8 mouse cellular contexts compared by ENCODE assay signal in the genomic region with DNA sequence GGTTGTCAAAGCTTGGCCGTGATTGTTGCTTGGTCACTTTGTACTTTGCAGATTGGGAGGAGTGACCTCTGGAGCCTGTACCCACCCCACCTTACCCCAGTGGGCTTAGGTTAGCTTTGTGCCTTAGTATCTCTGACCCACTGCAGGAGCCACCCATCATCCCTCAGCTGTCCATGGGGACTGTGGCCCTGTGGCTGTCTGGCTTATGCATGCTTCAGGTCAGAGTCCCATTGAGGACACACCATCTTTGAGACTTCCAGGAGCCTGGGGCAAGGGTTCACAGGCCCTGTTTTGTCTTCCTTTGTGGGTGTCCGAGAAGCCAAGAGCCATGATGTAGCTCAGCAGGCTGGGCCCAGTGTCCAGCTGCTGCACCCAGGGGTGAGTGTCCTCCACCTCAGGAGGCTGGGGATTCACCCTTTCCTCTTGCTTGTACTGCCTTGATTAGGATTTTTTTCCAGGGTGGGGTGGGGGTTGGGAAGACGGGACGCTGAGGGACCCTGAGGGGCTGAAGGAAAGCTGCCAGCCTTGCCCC. TPM values are rescaled to one million over a fixed set of nuclear protein-coding genes. Genes with fewer than 3 reads are reported as not detected.
A peak's percentile ranks its signal among the peaks of the same experiment; 100 is the strongest.
DNase-seq lines count a peak whose midpoint lies in the region; ATAC-seq lines count a peak whose summit lies in the region.

No protein-coding gene starts in this region.

- peak overlapping the region; percentile 62 for H3K4me3 ChIP-seq in megakaryocyte, embryonic 14.5 days (replicated peaks)
- H3K4me3 ChIP-seq in limb, embryonic 11.5 days (ENCODE audit: low read depth, low read length), result peak overlapping the region; percentile 71; the same call in 1 of the 2 replicates
- peak overlapping the region; percentile 71 for H3K4me3 ChIP-seq in stomach, embryonic 16.5 days (replicated peaks; ENCODE audit: low read length)

- H3K9me3 ChIP-seq in megakaryocyte, embryonic 14.5 days, result no peaks in the 10 kb centered on the region
- H3K9me3 ChIP-seq in limb, embryonic 11.5 days (ENCODE audit: control insufficient read depth, low read length), result no peaks in the 10 kb centered on the region
- no peaks in the 10 kb centered on the region for H3K9me3 ChIP-seq in stomach, embryonic 16.5 days (replicated peaks; ENCODE audit: control insufficient read depth, low read length)

- DNase-seq in cerebellum, adult 8-10 months, result peak; percentile 45
- no peak for DNase-seq in cerebellum, postnatal 4 days (ENCODE audit: low spot score in 2 of 2)
- DNase-seq in limb, embryonic 11.5 days (ENCODE audit: low spot score), result no peak
- DNase-seq in layer of hippocampus, postnatal 14 days (ENCODE audit: low spot score in 2 of 2), result no peak
- DNase-seq in yolk sac, embryonic 10.5 days (ENCODE audit: low spot score), result no peak

- peaks cover 51% of the 10 kb centered on the region for H3K4me1 ChIP-seq in megakaryocyte, embryonic 14.5 days
- H3K4me1 ChIP-seq in limb, embryonic 11.5 days (ENCODE audit: control insufficient read depth, insufficient read depth, low read length), result peaks cover 5% of the 10 kb centered on the region; the same call in 1 of the 2 replicates
- peaks cover 20% of the 10 kb centered on the region for H3K4me1 ChIP-seq in stomach, embryonic 16.5 days (ENCODE audit: control insufficient read depth, insufficient read depth, low read length)

- no peak overlapping the region for H3K27ac ChIP-seq in limb, embryonic 11.5 days (replicated peaks; ENCODE audit: low read depth, low read length)
- no peak overlapping the region for H3K27ac ChIP-seq in stomach, embryonic 16.5 days (ENCODE audit: low read length)

- no peak for ATAC-seq in megakaryocyte, adult 5-6 weeks (ENCODE audit: poor library complexity, severe bottlenecking)
- no peak for ATAC-seq in limb, embryonic 11.5 days (ENCODE audit: insufficient number of reproducible peaks, low FRiP score, low TSS enrichment, low read depth)
- no peak for ATAC-seq in stomach, embryonic 16.5 days (ENCODE audit: insufficient read depth, low FRiP score)

- H3K36me3 ChIP-seq in megakaryocyte, embryonic 14.5 days (replicated peaks; ENCODE audit: low read length), result no peaks in the 10 kb centered on the region
- H3K36me3 ChIP-seq in limb, embryonic 11.5 days (ENCODE audit: control insufficient read depth, insufficient read depth, low read length), result no peaks in the 10 kb centered on the region
- H3K36me3 ChIP-seq in stomach, embryonic 16.5 days (ENCODE audit: control insufficient read depth, insufficient read depth, low read length), result no peaks in the 10 kb centered on the region

- peaks cover 68% of the 10 kb centered on the region for H3K27me3 ChIP-seq in megakaryocyte, embryonic 14.5 days (replicated peaks)
- peaks cover 7% of the 10 kb centered on the region; the same call in 1 of the 2 replicates for H3K27me3 ChIP-seq in limb, embryonic 11.5 days (ENCODE audit: control insufficient read depth, insufficient read depth, low read length)
- no peaks in the 10 kb centered on the region; the same call in 1 of the 2 replicates for H3K27me3 ChIP-seq in stomach, embryonic 16.5 days (ENCODE audit: control insufficient read depth, insufficient read depth, low read length)

- no peak overlapping the region; the same call in 1 of the 2 replicates for H3K4me2 ChIP-seq in limb, embryonic 11.5 days (ENCODE audit: low read depth, severe bottlenecking)
- H3K4me2 ChIP-seq in stomach, embryonic 16.5 days (ENCODE audit: low read depth, low read length), result peak overlapping the region; percentile 98

- H3K9ac ChIP-seq in limb, embryonic 11.5 days (ENCODE audit: low read length), result no peak overlapping the region
- peak overlapping the region; percentile 90 for H3K9ac ChIP-seq in stomach, embryonic 16.5 days (ENCODE audit: low read length)

- 83% methylated on average over 4 of the region's 4 CpGs for WGBS in limb, embryonic 11.5 days
- WGBS in stomach, embryonic 16.5 days, result 80% methylated on average over 4 of the region's 4 CpGs

RNA-seq across cellular contexts. Expression of a gene that starts 1.5 kb away (rescaled TPM):
- 0.44 and 4.7 TPM in 2 replicates for polyA plus RNA-seq in megakaryocyte, embryonic 14.5 days (2012; ENCODE audit: insufficient read depth, low replicate concordance)
- total RNA-seq in megakaryocyte, adult 5-6 weeks (2015), result 0.55 and 0.71 TPM in 2 replicates
- total RNA-seq in megakaryocyte, adult 5-6 weeks (2017), result 0.26 and 0.45 TPM in 2 replicates
- polyA plus RNA-seq in limb, embryonic 11.5 days (2014; fragmentation: Nextera tagmentation; extraction: Ambion mirVana), result 2.0 and 2.1 TPM in 2 replicates
- polyA plus RNA-seq in stomach, embryonic 16.5 days (2015; fragmentation: Nextera tagmentation; extraction: Ambion mirVana), result 2.5 and 2.8 TPM in 2 replicates
- total RNA-seq in layer of hippocampus, postnatal 14 days (2021), result 10 to 100 TPM; 22.5 to 26.4 TPM

RNA-seq across cellular contexts. Expression of a gene that starts 9.0 kb away (rescaled TPM):
- polyA plus RNA-seq in megakaryocyte, embryonic 14.5 days (2012; ENCODE audit: insufficient read depth, low replicate concordance), result 37.1 and 112 TPM in 2 replicates
- total RNA-seq in megakaryocyte, adult 5-6 weeks (2015), result 130 and 132 TPM in 2 replicates
- 125 and 133 TPM in 2 replicates for total RNA-seq in megakaryocyte, adult 5-6 weeks (2017)
- 145 and 147 TPM in 2 replicates for polyA plus RNA-seq in limb, embryonic 11.5 days (2014; fragmentation: Nextera tagmentation; extraction: Ambion mirVana)
- polyA plus RNA-seq in stomach, embryonic 16.5 days (2015; fragmentation: Nextera tagmentation; extraction: Ambion mirVana), result 132 and 136 TPM in 2 replicates
- 10 to 100 TPM; 65.7 to 79.1 TPM for total RNA-seq in layer of hippocampus, postnatal 14 days (2021)

RNA-seq across cellular contexts. Expression of a gene that starts 26.6 kb away (rescaled TPM):
- polyA plus RNA-seq in megakaryocyte, embryonic 14.5 days (2012; ENCODE audit: insufficient read depth, low replicate concordance), result 45.2 and 94.9 TPM in 2 replicates
- total RNA-seq in megakaryocyte, adult 5-6 weeks (2015), result 5.9 and 6.4 TPM in 2 replicates
- 23.5 and 29.0 TPM in 2 replicates for total RNA-seq in megakaryocyte, adult 5-6 weeks (2017)
- 16.0 and 16.6 TPM in 2 replicates for polyA plus RNA-seq in limb, embryonic 11.5 days (2014; fragmentation: Nextera tagmentation; extraction: Ambion mirVana)
- polyA plus RNA-seq in stomach, embryonic 16.5 days (2015; fragmentation: Nextera tagmentation; extraction: Ambion mirVana), result 23.3 and 23.8 TPM in 2 replicates
- total RNA-seq in layer of hippocampus, postnatal 14 days (2021), result 10 to 100 TPM; 86.7 to 87.7 TPM

RNA-seq across cellular contexts. Expression of a gene that starts 39.0 kb away (rescaled TPM):
- polyA plus RNA-seq in megakaryocyte, embryonic 14.5 days (2012; ENCODE audit: insufficient read depth, low replicate concordance), result 1.2 and 3.2 TPM in 2 replicates
- 0.09 and 0.30 TPM in 2 replicates for total RNA-seq in megakaryocyte, adult 5-6 weeks (2015)
- 0.18 TPM in 1 of 2 replicates, not detected in the other for total RNA-seq in megakaryocyte, adult 5-6 weeks (2017)
- polyA plus RNA-seq in limb, embryonic 11.5 days (2014; fragmentation: Nextera tagmentation; extraction: Ambion mirVana), result 0.55 and 0.79 TPM in 2 replicates
- polyA plus RNA-seq in stomach, embryonic 16.5 days (2015; fragmentation: Nextera tagmentation; extraction: Ambion mirVana), result 0.46 and 0.47 TPM in 2 replicates
- total RNA-seq in layer of hippocampus, postnatal 14 days (2021), result 10 to 100 TPM; 41.6 to 45.7 TPM

RNA-seq across cellular contexts. Expression of a gene that starts 42.4 kb away (rescaled TPM):
- 3.7 TPM in 1 of 2 replicates, not detected in the other for polyA plus RNA-seq in megakaryocyte, embryonic 14.5 days (2012; ENCODE audit: insufficient read depth, low replicate concordance)
- total RNA-seq in megakaryocyte, adult 5-6 weeks (2015), result 0.18 and 0.20 TPM in 2 replicates
- 0.22 and 0.94 TPM in 2 replicates for total RNA-seq in megakaryocyte, adult 5-6 weeks (2017)
- polyA plus RNA-seq in limb, embryonic 11.5 days (2014; fragmentation: Nextera tagmentation; extraction: Ambion mirVana), result 11.3 and 12.2 TPM in 2 replicates
- 53.8 and 59.8 TPM in 2 replicates for polyA plus RNA-seq in stomach, embryonic 16.5 days (2015; fragmentation: Nextera tagmentation; extraction: Ambion mirVana)
- total RNA-seq in layer of hippocampus, postnatal 14 days (2021), result 1 to 10 TPM; 1.5 to 4.7 TPM
